Mouse (Mus musculus): ENCODE results near the gene Arid1b. TPM values are rescaled to one million over a fixed set of nuclear protein-coding genes. Genes with fewer than 3 reads are reported as not detected.

Arid1b gene
- polyA plus RNA-seq, 1 experiment from 2014 or later, result 9.6 TPM

DNA sequence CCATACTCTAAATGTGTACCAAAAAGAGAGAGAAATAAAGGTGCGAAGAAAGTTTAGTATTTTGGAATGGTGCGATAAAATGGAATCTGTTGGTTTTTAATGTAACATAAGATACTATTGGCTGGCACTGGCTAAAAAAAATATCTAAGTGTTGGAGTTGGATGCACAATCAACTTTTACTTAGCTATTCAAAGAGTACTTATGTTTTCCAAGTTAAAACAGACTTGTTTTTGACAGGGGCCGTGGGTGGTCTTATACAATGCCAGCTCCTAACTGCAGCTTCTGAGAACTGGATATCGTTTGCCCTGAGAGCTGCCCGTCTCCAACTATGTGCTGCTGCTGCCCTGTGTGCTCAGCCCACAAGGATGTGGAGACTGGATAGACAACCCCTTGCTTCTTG, 351.7 kb downstream of the Arid1b start:
- Histone ChIP-seq H3K27me3 (ENCODE audit: poor library complexity, severe bottlenecking) (no peaks in the 10 kb centered on the region), H3K36me3 (replicated peaks) (peaks cover 32% of the 10 kb centered on the region), H3K9me3 (no peaks in the 10 kb centered on the region), H3K4me1 (no peaks in the 10 kb centered on the region), H3K4me3 (no peak overlapping the region), H3K27ac (no peak overlapping the region)
- WGBS, result 87% methylated on average over 5 of the region's 5 CpGs
- no peak for DNase-seq (ENCODE audit: extremely low spot score, low spot score)

DNA sequence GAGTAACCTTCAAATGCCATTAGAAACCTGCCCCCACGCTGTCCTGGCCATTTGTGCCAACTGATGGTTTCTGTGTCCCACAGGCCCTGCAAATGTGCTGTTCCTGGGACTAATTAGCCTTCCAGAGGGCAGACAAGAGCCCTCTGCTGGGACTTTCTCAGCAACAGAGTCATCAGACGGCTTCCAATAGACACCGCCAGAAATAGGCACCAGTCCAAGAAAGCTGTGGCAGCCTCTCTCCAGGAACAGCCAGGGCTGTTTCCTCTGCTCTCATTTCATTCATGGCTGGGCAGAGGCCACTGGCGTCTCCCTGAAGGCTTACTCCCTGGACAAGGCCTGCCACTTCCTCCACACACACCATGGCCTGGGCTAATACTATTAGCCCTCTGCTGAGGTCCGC, 358.8 kb downstream of the Arid1b start:
- no peak for DNase-seq (ENCODE audit: extremely low spot score, low spot score)
- Histone ChIP-seq H3K4me3 (no peak overlapping the region), H3K27ac (no peak overlapping the region), H3K36me3 (replicated peaks) (no peaks in the 10 kb centered on the region), H3K27me3 (ENCODE audit: poor library complexity, severe bottlenecking) (no peaks in the 10 kb centered on the region), H3K9me3 (no peaks in the 10 kb centered on the region; the same call in 1 of the 2 replicates), H3K4me1 (no peaks in the 10 kb centered on the region)
- 87% methylated on average over 5 of the region's 5 CpGs for WGBS

DNA sequence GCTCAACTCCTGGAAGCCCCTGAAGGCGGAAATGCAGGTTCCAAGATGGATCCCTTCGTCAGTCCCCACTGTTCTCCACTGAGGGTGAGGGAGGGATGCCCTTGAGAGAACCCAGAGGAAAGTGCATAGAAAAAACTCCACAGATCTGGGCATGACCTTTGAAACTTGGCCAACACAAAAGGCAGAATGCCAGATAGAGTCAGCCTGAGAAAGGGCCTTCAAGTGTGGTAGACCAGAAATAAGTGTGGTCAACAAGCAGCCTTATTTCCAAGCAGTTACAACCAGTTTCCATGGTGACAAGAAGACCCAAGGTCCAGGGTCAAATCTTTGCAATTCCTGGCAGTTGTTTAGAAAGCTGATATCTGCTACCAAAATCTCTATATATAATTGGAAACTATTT, 366.6 kb downstream of the Arid1b start:
- DNase-seq (ENCODE audit: extremely low spot score, low spot score), result no peak
- Histone ChIP-seq H3K4me3 (no peak overlapping the region), H3K27me3 (ENCODE audit: poor library complexity, severe bottlenecking) (no peaks in the 10 kb centered on the region), H3K4me1 (peaks cover 5% of the 10 kb centered on the region; the same call in 1 of the 2 replicates), H3K9me3 (no peaks in the 10 kb centered on the region), H3K27ac (no peak overlapping the region), H3K36me3 (replicated peaks) (no peaks in the 10 kb centered on the region)
- 77% methylated on average over 2 of the region's 2 CpGs for WGBS

DNA sequence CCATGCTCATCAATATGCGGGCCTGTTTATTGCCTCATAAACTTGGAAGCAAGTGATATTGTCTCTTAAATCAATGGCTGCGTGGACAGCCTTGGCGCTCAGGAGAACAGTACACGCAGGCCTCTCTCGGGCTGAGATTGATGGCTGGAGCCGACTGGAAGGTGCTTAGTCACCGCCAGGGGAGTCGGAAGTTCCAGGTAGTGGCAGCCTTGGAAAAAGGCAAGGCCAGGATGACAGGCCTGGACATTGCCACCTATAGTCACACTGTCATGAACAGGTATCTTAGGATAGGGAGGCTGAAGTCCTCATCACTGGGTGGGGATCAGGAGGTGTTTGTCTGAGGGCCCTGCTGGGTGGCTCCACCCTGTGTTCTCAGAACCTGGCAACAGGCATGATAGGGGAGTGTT, 371.9 kb downstream of the Arid1b start:
- H3K4me1 ChIP-seq, result peaks cover 5% of the 10 kb centered on the region
- no peaks in the 10 kb centered on the region for H3K9me3 ChIP-seq
- no peaks in the 10 kb centered on the region for H3K36me3 ChIP-seq (replicated peaks)
- H3K4me3 ChIP-seq, result no peak overlapping the region
- 85% methylated on average over 8 of the region's 8 CpGs for WGBS
- no peaks in the 10 kb centered on the region for H3K27me3 ChIP-seq (ENCODE audit: poor library complexity, severe bottlenecking)
- no peak overlapping the region for H3K27ac ChIP-seq
- DNase-seq (ENCODE audit: extremely low spot score, low spot score), result no peak

DNA sequence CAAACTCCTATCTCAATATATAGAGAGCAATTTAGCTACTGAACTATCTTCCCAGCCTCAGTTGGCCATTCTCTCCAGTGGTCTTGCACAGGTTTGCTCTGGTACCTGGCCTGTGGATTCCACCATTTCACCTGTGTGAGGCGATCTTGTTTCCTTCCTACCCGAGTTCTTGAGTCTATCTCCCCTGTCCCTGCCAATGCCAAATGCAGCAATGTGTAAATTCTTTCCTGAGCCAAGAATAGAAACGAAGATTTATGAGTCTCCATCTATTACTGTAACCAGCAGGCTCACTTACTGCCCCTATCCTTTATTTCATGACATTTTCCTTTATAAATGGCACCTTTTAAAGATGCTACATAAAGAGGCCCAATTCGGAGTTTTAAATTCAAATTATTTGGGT, 376.9 kb downstream of the Arid1b start:
- no peaks in the 10 kb centered on the region for H3K27me3 ChIP-seq (ENCODE audit: poor library complexity, severe bottlenecking)
- no peak overlapping the region for H3K4me3 ChIP-seq
- DNase-seq (ENCODE audit: extremely low spot score, low spot score), result no peak
- no peak overlapping the region for H3K27ac ChIP-seq
- H3K4me1 ChIP-seq, result no peaks in the 10 kb centered on the region; the same call in 1 of the 2 replicates
- no peaks in the 10 kb centered on the region for H3K9me3 ChIP-seq
- H3K36me3 ChIP-seq (replicated peaks), result no peaks in the 10 kb centered on the region
- WGBS, result 82% methylated on average over 4 of the region's 4 CpGs

DNA sequence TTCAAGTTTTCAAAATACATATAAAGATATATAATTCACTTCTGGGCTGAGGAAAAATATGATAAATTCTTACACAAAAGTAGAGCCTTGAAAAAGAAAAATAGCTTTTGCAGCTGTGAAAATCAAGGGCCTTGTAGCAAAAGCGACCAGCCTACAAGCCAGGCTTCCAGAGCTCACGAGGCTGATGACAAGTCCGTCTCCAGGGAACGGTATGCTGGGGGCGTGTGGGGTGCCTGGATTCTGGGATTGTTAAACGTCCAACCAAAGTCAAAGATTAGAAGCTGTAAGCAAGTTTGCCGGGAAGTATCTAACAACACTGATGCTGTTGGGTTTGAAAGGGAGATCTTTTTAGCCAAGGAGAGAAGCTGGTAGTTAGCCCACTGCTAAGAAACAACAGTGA, 377.4 kb downstream of the Arid1b start:
- no peak overlapping the region for H3K4me3 ChIP-seq
- H3K27me3 ChIP-seq (ENCODE audit: poor library complexity, severe bottlenecking), result 0 out of 2 replicates have a peak, but pooled peaks cover 1% of the 10 kb centered on the region
- no peak for DNase-seq (ENCODE audit: extremely low spot score, low spot score)
- H3K36me3 ChIP-seq (replicated peaks), result no peaks in the 10 kb centered on the region
- no peaks in the 10 kb centered on the region for H3K9me3 ChIP-seq
- no peaks in the 10 kb centered on the region; the same call in 1 of the 2 replicates for H3K4me1 ChIP-seq
- 77% methylated on average over 7 of the region's 7 CpGs for WGBS
- H3K27ac ChIP-seq, result no peak overlapping the region

DNA sequence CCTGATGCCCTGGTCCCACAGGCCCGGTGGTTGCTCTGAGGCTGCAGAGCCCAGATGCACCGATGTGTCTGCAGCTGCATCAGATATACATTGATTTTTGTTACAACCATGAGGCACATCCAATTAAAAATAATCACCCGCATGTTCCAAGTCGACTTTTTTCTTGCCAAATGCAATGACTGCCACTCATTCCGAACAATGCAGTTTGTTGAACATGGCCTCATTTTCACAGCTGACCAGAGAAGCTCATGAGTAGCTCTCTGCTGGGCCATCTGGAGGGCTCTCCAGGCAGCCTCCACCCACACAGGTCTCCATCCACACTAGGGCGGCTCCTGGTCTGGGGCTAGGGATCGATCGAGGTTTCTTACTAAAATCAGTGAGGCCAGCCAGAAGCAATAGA, 378.8 kb downstream of the Arid1b start:
- 0 out of 2 replicates have a peak, but pooled peaks cover 6% of the 10 kb centered on the region for H3K27me3 ChIP-seq (ENCODE audit: poor library complexity, severe bottlenecking)
- WGBS, result 91% methylated on average over 8 of the region's 8 CpGs
- H3K4me3 ChIP-seq, result no peak overlapping the region
- DNase-seq (ENCODE audit: extremely low spot score, low spot score), result no peak
- no peaks in the 10 kb centered on the region for H3K9me3 ChIP-seq
- H3K36me3 ChIP-seq (replicated peaks), result no peaks in the 10 kb centered on the region
- no peak overlapping the region for H3K27ac ChIP-seq
- peaks cover 4% of the 10 kb centered on the region; the same call in 1 of the 2 replicates for H3K4me1 ChIP-seq

DNA sequence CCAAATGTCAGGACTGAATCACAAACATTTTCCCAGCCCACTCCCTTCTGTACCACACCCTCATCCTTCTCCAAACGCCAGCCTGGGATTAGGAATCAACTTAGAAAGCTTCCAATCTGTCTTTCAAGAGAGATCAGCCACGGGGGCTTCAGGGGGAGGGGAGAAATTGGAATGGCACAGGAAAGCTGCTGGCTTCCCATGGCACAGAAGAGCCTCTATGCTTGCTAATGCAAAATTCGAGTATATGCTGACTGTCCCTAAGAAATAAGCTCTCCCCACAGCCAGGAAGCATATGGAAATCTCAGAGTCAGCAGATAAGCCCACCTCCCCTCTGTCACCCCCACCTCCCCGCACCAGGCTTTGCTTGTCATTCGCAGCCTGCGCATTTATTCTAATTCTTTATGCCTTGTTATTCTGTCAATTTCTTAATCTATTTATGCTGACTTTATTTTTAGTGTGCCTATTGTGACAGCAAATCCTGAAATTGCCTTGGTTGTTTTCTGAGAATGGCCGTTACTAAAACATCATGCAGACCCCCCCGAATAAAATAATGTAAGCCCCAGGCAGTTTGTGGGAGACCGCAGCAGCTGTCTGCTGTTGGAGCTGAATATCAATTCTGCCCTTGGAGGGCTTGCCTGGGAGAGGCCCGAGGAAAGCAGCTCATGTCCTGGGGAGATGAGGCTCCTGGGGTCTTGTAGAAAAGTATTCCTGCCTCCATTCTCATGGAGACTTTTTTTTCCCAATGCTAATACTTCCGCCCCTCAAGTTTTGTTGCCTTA, 383.2 kb downstream of the Arid1b start:
- DNase-seq (ENCODE audit: extremely low spot score, low spot score), result no peak
- Histone ChIP-seq H3K27ac (no peak overlapping the region), H3K4me3 (no peak overlapping the region), H3K4me1 (0 out of 2 replicates have a peak, but pooled peaks cover 5% of the 10 kb centered on the region), H3K36me3 (replicated peaks) (no peaks in the 10 kb centered on the region), H3K9me3 (no peaks in the 10 kb centered on the region), H3K27me3 (ENCODE audit: poor library complexity, severe bottlenecking) (0 out of 2 replicates have a peak, but pooled peaks cover 6% of the 10 kb centered on the region)
- WGBS, result 33% methylated on average over 11 of the region's 11 CpGs

DNA sequence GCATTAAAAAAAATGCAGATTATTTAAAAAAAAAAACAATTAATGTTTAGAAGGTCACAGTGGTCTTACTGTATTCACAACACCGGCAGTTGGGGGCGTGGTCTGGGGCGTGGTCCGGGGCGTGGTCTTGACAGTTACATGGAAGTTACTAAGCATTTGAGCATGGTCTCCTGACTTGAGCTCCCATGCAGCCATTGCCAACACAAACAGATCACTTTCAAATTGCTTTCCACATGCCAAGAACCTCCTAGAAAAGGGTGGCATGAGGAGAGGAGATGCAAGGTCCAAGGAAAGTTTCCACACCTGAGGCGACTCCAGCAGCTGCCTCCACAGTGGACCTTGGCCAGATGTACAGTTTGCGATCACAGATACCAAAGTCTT, 383.8 kb downstream of the Arid1b start:
- Histone ChIP-seq H3K4me3 (no peak overlapping the region), H3K9me3 (no peaks in the 10 kb centered on the region), H3K27ac (no peak overlapping the region), H3K4me1 (0 out of 2 replicates have a peak, but pooled peaks cover 5% of the 10 kb centered on the region), H3K36me3 (replicated peaks) (no peaks in the 10 kb centered on the region), H3K27me3 (ENCODE audit: poor library complexity, severe bottlenecking) (0 out of 2 replicates have a peak, but pooled peaks cover 6% of the 10 kb centered on the region)
- no peak for DNase-seq (ENCODE audit: extremely low spot score, low spot score)
- 36% methylated on average over 7 of the region's 7 CpGs for WGBS

DNA sequence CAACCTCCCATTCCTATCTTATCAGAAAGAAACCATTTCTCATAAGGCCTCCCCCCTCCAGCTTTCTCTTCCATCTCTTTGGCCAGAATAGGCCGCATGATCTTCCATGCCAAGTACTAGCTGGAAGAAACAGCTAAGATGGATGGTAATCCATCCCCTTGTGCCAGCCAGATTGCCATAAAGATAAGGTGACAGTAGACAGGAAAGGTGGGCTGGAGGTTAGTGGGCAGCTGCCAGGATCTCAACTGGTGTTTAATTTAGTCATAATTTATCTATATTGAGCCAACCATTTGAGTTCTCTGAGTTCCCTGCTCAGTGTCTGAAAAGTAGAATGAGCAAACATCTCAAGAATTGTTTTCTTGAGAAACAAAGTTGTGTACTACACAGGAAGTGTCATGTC, 391.6 kb downstream of the Arid1b start:
- Histone ChIP-seq H3K27ac (no peak overlapping the region), H3K36me3 (replicated peaks) (no peaks in the 10 kb centered on the region), H3K9me3 (no peaks in the 10 kb centered on the region), H3K4me1 (peaks cover 12% of the 10 kb centered on the region), H3K27me3 (ENCODE audit: poor library complexity, severe bottlenecking) (peaks cover 7% of the 10 kb centered on the region), H3K4me3 (no peak overlapping the region)
- no peak for DNase-seq (ENCODE audit: extremely low spot score, low spot score)
- 94% methylated on average over 1 of the region's 1 CpGs for WGBS

DNA sequence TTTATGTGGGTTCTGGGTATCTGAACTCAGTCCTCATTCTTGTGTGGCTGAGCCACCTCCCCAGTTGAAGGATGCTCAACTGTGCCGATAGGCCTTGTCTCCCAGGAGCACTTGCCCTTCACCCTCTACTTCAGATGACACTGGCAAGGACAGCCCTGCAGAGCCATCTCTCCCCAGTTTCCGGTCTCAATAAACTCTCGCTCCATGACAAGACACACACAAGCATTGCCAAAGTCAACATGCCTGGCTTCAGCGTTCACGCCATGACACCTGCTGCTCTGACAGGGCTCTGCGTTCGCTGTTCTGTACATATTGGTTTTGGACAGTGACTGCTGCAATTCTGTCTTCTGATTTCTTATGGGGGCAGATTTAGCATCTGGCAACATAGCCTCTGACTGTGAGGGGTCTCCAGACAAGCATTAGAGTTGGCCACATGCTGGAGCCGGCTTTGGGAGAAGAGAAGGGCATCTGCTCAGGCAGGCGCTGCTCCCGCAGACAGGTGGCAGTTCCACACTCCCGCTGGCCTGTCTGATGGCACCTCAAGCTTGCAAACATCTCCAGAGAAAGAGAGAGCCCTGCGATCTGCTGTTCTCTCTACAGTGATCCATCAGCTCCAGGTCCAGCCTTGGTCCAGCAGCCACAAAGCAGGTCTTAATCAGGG, 392.9 kb downstream of the Arid1b start:
- peaks cover 13% of the 10 kb centered on the region for H3K4me1 ChIP-seq
- no peak overlapping the region for H3K27ac ChIP-seq

DNA sequence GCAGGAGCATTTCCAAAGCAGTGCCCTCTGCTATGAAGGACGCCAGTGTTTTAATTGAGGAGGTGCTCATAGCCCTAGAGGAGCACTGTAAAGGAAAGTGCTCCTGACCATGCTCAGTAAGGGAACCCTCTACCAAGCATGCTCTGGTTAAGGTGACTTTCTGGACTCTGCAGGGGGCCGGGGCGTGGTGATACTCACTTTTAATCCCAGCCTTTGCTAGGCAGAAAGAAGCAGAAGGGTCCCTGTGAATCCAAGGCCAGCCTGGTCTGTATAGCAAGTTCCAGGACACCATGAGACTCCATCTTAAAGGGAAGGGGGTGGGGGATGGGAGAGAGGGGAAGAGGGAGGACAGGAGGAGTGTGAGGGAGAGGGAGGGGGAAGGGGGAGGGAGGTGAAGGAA, 394.2 kb downstream of the Arid1b start:
- WGBS, result 58% methylated on average over 3 of the region's 3 CpGs
- peaks cover 13% of the 10 kb centered on the region for H3K4me1 ChIP-seq
- no peak for DNase-seq (ENCODE audit: extremely low spot score, low spot score)
- no peaks in the 10 kb centered on the region for H3K36me3 ChIP-seq (replicated peaks)
- H3K9me3 ChIP-seq, result peaks cover 4% of the 10 kb centered on the region; the same call in 1 of the 2 replicates
- H3K27ac ChIP-seq, result no peak overlapping the region
- peaks cover 7% of the 10 kb centered on the region for H3K27me3 ChIP-seq (ENCODE audit: poor library complexity, severe bottlenecking)
- H3K4me3 ChIP-seq, result no peak overlapping the region

More for the DNA sequence above, 392.9 kb downstream of the Arid1b start:
- Histone ChIP-seq H3K36me3 (replicated peaks) (no peaks in the 10 kb centered on the region), H3K27me3 (ENCODE audit: poor library complexity, severe bottlenecking) (peaks cover 7% of the 10 kb centered on the region), H3K4me3 (no peak overlapping the region), H3K9me3 (no peaks in the 10 kb centered on the region)
- 87% methylated on average over 12 of the region's 12 CpGs for WGBS
- DNase-seq (ENCODE audit: extremely low spot score, low spot score), result no peak

DNA sequence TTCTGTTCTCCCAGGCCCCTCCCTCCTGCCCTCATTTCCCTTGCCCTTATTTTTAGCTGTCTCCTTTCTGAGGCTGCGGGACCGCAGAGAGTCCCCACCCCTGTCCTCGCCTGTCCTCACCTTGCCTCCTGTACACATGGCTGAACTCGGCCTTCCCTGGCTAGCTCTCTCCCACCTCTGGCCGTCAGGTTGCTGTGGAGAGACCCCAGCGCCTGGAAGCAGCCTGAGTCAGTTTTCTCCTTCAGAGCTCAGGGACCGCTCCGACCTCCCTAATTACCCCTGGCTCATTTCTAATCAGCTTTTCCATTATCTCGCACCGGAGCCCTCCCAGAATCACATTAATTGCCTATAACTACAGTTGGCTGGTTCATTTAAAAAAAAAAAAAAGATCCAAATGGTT, 396.6 kb downstream of the Arid1b start:
- no peak overlapping the region for H3K4me3 ChIP-seq
- H3K27me3 ChIP-seq (ENCODE audit: poor library complexity, severe bottlenecking), result peaks cover 12% of the 10 kb centered on the region
- peaks cover 5% of the 10 kb centered on the region; the same call in 1 of the 2 replicates for H3K9me3 ChIP-seq
- H3K27ac ChIP-seq, result no peak overlapping the region
- H3K4me1 ChIP-seq, result peaks cover 13% of the 10 kb centered on the region
- H3K36me3 ChIP-seq (replicated peaks), result no peaks in the 10 kb centered on the region
- WGBS, result 59% methylated on average over 10 of the region's 10 CpGs
- no peak for DNase-seq (ENCODE audit: extremely low spot score, low spot score)

Measured in forebrain, embryonic 10.5 days (tissue).